Mouse (Mus musculus) CD4-positive helper T cell, adult 2 months (primary cell): ENCODE data around the gene Olfr1509.
"Not testable (repeated sequence)": the region's sequence is repeated elsewhere in the genome, so short reads cannot be mapped to it uniquely, and the experiment has no call there.

Source experiments
- DNase-seq: peaks from one replicate; pipeline ENCODE4 v3.0.0-alpha.2; 2012; ENCODE audit warnings: low read depth, missing footprints, low spot score

Gene Olfr1509

DNA sequence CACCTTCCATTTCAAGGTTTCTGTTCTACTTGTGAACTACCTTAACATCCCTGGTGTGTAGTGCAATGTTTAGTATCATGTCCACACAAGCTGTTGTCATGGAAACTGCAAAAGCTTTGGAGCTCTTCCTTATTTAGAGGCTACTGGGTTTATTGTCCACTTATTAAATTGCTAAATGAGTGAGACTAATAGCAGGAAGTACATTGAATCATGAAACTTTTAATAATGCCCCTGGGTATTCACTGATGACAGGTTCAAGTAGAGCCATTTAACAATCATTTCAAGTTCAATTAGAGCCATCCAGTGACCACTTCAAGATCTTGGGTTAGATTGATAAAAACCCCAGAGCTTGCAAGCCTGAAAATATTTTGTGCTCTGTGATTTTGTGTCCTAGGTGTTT, at the start of gene Olfr1509:
Gene Olfr1509 (plus strand): TSS at position 301 of the 400 bp plus-strand sequence.
- DNase-seq = no peak

DNA sequence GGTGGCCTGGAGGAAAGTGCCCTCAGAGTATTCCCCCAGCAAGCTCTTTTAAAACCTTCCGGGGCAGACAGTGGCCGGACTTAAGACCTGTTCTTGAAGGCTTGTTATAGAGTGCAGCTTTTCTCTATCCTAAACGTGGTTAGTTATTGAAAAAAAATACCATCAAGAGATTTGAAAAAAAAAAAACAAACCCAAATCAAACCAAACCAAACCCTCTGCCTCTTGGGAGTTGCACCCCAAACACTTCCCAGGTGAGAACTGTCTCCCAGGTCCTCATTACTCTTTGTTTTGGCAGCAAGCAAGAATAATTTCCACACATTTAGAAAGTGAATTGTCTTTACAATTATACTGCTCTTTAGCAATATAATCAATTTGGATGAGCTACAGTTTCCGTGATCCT, 45.5 kb upstream of the Olfr1509 start, which contains the start of gene Olfr1511:
Gene Olfr1511 (minus strand): TSS at position 101 of the 400 bp plus-strand sequence.
- no peak for DNase-seq

- DNase-seq = not testable (repeated sequence)
Observed at GRCm38 (mm10) chr14:52410142-52410919, 32.5 kb upstream of the Olfr1509 start.

DNA sequence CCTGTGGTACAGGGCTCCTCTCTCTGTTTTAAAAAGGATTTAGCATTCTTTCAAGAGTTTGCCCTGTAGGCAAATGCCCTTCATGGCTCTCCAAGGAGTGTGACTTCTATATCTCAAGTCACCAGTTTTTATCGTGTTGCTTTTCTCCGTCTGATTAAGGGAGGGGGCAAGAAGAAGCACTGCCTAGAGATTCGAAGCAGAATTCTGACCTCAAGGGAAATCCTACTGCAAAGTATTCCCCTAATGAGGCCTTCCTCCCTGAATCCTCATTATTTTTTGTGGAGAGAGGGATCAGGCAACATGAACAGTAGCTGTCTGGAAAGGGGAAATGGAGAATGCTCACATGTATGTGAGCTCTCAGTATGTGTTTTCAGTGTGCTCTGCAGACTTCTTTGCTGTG, 28.5 kb upstream of the Olfr1509 start, which contains the start of gene Olfr1510:
Gene Olfr1510 (minus strand): TSS at position 101 of the 400 bp plus-strand sequence.
- DNase-seq = no peak

DNA sequence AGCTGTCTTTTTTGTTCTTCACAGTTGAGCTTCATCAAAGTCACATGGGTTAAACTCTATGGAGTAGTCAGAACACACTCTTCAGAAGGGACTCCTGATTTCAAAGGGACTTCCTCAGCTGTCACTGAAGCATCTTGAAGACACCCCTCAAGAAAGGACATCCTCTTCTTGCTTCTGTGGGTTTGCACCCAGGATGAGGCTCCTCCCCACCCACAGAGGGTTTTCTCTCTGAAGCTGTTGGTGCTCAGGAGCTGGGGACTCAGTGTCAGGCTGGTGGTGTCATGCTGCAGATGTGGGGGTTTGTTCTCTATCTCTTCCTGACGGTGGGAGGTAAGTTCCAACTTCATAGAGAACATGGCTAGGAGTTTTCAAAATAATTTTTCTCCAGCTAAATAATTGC, 15.1 kb upstream of the Olfr1509 start:
- peak; percentile 56 for DNase-seq

DNA sequence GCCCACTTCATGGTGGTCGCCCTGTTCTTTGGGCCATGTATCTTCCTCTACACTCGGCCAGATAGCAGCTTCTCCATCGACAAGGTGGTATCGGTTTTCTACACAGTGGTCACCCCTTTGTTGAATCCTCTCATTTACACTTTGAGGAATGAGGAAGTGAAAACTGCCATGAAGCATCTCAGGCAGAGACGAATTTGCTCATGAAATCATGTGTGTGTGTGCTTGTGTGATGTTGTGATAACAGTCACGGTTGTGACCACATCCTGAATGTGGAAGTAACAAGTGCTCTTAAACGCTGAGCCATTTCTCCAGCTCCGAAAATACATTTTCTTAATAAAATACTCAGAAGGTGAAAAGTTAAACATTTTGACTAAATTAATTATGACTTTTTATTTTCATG, 8.3 kb downstream of the Olfr1509 start:
- peak; percentile 46 for DNase-seq

- no peak for DNase-seq
Observed at GRCm38 (mm10) chr14:52461928-52462327, 19.1 kb downstream of the Olfr1509 start.

DNA sequence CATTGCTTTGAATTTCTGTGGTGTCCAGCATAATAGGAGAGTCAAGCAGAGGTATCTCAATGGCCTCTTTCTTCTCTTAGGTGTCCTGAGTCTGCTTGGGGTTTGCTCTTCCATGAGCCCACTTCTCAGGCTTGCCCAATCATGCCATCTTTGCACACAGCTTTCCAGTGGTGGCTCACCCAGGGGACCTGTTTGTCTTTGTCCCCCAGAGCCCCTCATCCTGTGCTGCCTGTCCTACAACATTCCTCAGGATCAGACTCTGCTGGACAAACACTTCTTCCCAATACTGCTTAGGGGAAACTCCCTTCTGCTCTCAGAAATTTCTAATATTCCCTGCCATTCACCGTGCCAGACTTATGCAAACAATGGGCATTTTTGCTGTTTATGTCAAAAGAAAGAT, 22.9 kb downstream of the Olfr1509 start:
- no peak for DNase-seq

DNA sequence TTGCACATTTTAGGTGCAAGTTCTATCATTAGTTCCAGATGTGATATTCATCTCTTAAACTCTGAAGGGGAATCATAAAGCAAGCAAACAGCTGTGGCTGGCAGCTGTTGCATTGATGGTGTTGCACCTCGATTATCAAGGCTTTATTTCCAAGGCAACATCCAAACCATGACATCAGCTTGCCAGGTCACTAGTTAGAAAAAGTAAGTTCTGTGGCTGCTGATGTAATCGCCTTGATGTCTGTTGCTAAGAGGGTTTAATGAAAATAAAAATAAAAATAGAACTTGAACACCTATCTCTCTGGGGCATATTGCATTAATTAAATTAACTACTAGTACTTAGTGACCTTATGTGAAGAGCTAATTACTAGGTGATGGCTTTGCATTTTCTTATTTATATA, 24.6 kb downstream of the Olfr1509 start, which contains the start of gene Olfr1508:
Gene Olfr1508 (minus strand): TSS at position 101 of the 400 bp plus-strand sequence.
- DNase-seq = no peak

DNA sequence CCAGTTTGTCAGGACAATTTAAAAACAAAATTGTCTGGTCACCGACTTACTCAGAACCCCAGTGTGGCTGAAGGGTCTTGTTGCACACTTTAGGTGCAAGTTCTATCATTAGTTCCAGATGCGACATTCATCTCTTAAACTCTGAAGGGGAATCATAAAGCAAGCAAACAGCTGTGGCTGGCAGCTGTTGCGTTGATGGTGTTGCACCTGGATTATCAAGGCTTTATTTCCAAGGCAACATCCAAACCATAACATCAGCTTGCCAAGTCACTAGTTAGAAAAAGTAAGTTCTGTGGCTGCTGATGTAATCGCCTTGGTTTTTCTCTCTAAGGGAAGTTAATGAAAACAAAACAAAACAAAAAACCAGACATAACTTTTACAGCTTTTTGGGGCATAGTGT, 52.7 kb downstream of the Olfr1509 start, which contains the start of gene Olfr1507:
Gene Olfr1507 (minus strand): TSS at position 234 of the 400 bp plus-strand sequence.
- no peak for DNase-seq
